Mouse (Mus musculus) forebrain, embryonic 13.5 days (tissue): ENCODE measurements around the gene Cldn4. TPM values are rescaled to one million over a fixed set of nuclear protein-coding genes. Genes with fewer than 3 reads are reported as not detected.

ENCODE experiments used
- ATAC-seq: fragments of 200-750 bp; cut with Nextera tagmentation; 2 replicates; pipeline ENCODE4 v1.8.0; 2017
- H3K27ac ChIP-seq: fragments of 300-500 bp; sonication (generic); 2 replicates; pipeline ENCODE4 v1.5.1; 2015; ENCODE audit warnings: inconsistent platforms, mild to moderate bottlenecking, moderate library complexity
- H3K27me3 ChIP-seq: fragments of 300-500 bp; sonication (generic); 2 replicates; pipeline ENCODE4 v1.6.1; 2015; ENCODE audit warnings: mild to moderate bottlenecking, inconsistent platforms
- H3K36me3 ChIP-seq: fragments of 300-500 bp; sonication (generic); 2 replicates; pipeline ENCODE4 v1.6.1; 2015; ENCODE audit warnings: mild to moderate bottlenecking, inconsistent platforms; ENCODE audit not compliant: poor library complexity, severe bottlenecking
- H3K4me1 ChIP-seq: fragments of 300-500 bp; sonication (generic); 2 replicates; pipeline ENCODE4 v1.6.1; 2015; ENCODE audit warnings: inconsistent platforms
- H3K4me2 ChIP-seq: fragments of 300-500 bp; sonication (generic); 2 replicates; pipeline ENCODE4 v1.6.1; 2015; ENCODE audit warnings: inconsistent platforms, mild to moderate bottlenecking, moderate library complexity
- H3K4me3 ChIP-seq: fragments of 300-500 bp; sonication (generic); 2 replicates; pipeline ENCODE4 v1.5.1; 2015; ENCODE audit warnings: mild to moderate bottlenecking, inconsistent platforms
- H3K9ac ChIP-seq: fragments of 300-500 bp; sonication (generic); 2 replicates; pipeline ENCODE4 v1.6.1; 2015; ENCODE audit warnings: mild to moderate bottlenecking, inconsistent platforms
- H3K9me3 ChIP-seq: fragments of 300-500 bp; sonication (generic); replicated peaks from 2 replicates; pipeline ENCODE4 v1.6.1; 2016; ENCODE audit warnings: inconsistent platforms
- WGBS: fragments of 180-500 bp; shearing (Covaris S2); methylation state at CpG from one replicate; pipeline ENCODE4 v1.1.7; 2015; 5-methylcytosine and 5-hydroxymethylcytosine counted together
- polyA plus RNA-seq: library from polyadenylated mRNA; unstranded; fragments of >200 nt; fragmentation: Nextera tagmentation; extraction: Ambion mirVana; gene quantifications from 2 replicates; pipeline ENCODE4 v1.2.1, GENCODE M21; 2015

Cldn4 gene
- polyA plus RNA-seq, 1 experiment from 2014 or later: not detected

DNA sequence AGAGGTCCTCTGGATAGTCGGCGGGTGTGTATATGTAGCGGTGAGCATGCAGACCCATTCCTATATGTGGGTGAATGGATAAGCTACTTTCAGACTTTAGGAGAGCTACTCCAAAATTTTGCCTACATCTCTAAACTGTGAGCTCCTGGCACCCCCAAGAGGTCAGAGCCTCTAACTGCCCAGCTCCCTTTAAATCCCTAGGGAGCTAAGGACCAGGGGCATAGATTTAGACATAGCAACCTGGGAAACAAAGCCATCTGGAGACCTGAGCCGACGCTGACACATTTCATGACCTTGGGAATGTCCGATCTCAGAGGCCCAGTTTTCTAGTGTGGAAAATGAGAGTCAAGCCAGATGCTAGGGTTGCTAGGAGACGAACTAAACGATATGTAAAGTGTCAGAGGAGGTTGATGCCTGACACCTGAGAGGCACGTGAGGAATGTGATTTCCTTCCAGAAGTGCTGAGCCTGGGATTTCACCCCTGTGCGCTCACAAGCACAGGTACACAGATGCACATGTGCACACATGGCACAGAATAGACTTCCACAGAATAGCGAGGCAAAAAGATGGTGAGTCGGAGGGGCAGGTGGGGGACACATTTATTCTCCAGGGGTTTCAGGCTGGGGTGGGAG is 45.6 kb downstream of the Cldn4 start:
- H3K4me2 ChIP-seq: no peak overlapping the region
- H3K4me3 ChIP-seq: no peak overlapping the region
- no peak for ATAC-seq
- 0 out of 2 replicates have a peak, but pooled peaks cover 3% of the 10 kb centered on the region for H3K4me1 ChIP-seq
- no peaks in the 10 kb centered on the region for H3K27me3 ChIP-seq
- H3K9me3 ChIP-seq: no peaks in the 10 kb centered on the region
- WGBS: 46% methylated on average over 12 of the region's 12 CpGs
- no peaks in the 10 kb centered on the region for H3K36me3 ChIP-seq
- H3K27ac ChIP-seq: no peak overlapping the region
- H3K9ac ChIP-seq: no peak overlapping the region

GRCm38 (mm10) chr5:134897596-134897995 is 49.1 kb downstream of the Cldn4 start:
- WGBS: 84% methylated on average over 17 of the region's 17 CpGs
- Histone ChIP-seq H3K4me1 (0 out of 2 replicates have a peak, but pooled peaks cover 3% of the 10 kb centered on the region), H3K36me3 (no peaks in the 10 kb centered on the region), H3K4me3 (no peak overlapping the region), H3K27ac (no peak overlapping the region), H3K4me2 (no peak overlapping the region), H3K9me3 (no peaks in the 10 kb centered on the region), H3K27me3 (no peaks in the 10 kb centered on the region), H3K9ac (no peak overlapping the region)
- no peak for ATAC-seq

GRCm38 (mm10) chr5:134896965-134897364 is 49.8 kb downstream of the Cldn4 start:
- Histone ChIP-seq H3K9ac (no peak overlapping the region), H3K27ac (no peak overlapping the region), H3K9me3 (no peaks in the 10 kb centered on the region), H3K4me3 (no peak overlapping the region), H3K27me3 (no peaks in the 10 kb centered on the region), H3K36me3 (no peaks in the 10 kb centered on the region), H3K4me2 (no peak overlapping the region), H3K4me1 (0 out of 2 replicates have a peak, but pooled peaks cover 3% of the 10 kb centered on the region)
- 92% methylated on average over 8 of the region's 8 CpGs for WGBS
- ATAC-seq: no peak

GRCm38 (mm10) chr5:134895291-134895690 is 51.4 kb downstream of the Cldn4 start:
- Histone ChIP-seq H3K9me3 (no peaks in the 10 kb centered on the region), H3K4me2 (no peak overlapping the region), H3K4me3 (no peak overlapping the region), H3K9ac (no peak overlapping the region), H3K4me1 (no peaks in the 10 kb centered on the region), H3K36me3 (no peaks in the 10 kb centered on the region), H3K27me3 (no peaks in the 10 kb centered on the region), H3K27ac (no peak overlapping the region)
- 78% methylated on average over 8 of the region's 8 CpGs for WGBS
- no peak for ATAC-seq

Other genes starting within 250 kb of the Cldn4 start
- 3.4 and 3.5 TPM in 2 replicates for gene Eln, start 199.6 kb downstream of the Cldn4 start, polyA plus RNA-seq
- gene Tmem270, start 40.2 kb downstream of the Cldn4 start, polyA plus RNA-seq: not detected in 2 replicates
- 0.72 TPM in 1 of 2 replicates, not detected in the other for gene Cldn13, start 31.4 kb downstream of the Cldn4 start, polyA plus RNA-seq
- 7.5 and 8.2 TPM in 2 replicates for gene Mettl27, start 14.6 kb downstream of the Cldn4 start, polyA plus RNA-seq
- gene Cldn3, start 39.3 kb upstream of the Cldn4 start, polyA plus RNA-seq: 2.9 and 3.1 TPM in 2 replicates
- gene Abhd11, start 62.2 kb upstream of the Cldn4 start, polyA plus RNA-seq: 47.9 and 53.4 TPM in 2 replicates
- 34.1 and 38.7 TPM in 2 replicates for gene Stx1a, start 76.5 kb upstream of the Cldn4 start, polyA plus RNA-seq
- 31.3 and 33.8 TPM in 2 replicates for gene Dnajc30, start 117.3 kb upstream of the Cldn4 start, polyA plus RNA-seq
- gene Bud23, start 118.0 kb upstream of the Cldn4 start, polyA plus RNA-seq: 101 and 112 TPM in 2 replicates
- 17.8 and 19.1 TPM in 2 replicates for gene Vps37d, start 131.3 kb upstream of the Cldn4 start, polyA plus RNA-seq
- 1.4 and 1.6 TPM in 2 replicates for gene Mlxipl, start 143.0 kb upstream of the Cldn4 start, polyA plus RNA-seq
- gene Tbl2, start 202.7 kb upstream of the Cldn4 start, polyA plus RNA-seq: 18.8 and 19.3 TPM in 2 replicates
- gene Bcl7b, start 221.3 kb upstream of the Cldn4 start, polyA plus RNA-seq: 48.9 and 50.8 TPM in 2 replicates
- gene Baz1b, start 240.3 kb upstream of the Cldn4 start, polyA plus RNA-seq: 50.1 and 51.4 TPM in 2 replicates